Mouse (Mus musculus) activated CD4-positive, CD25-positive, alpha-beta regulatory T cell, adult 4 months (primary cell): ENCODE measurements around the gene Dusp7. TPM values are rescaled to one million over a fixed set of nuclear protein-coding genes. Genes with fewer than 3 reads are reported as not detected.

Source experiments
- ATAC-seq: one replicate; pipeline ENCODE4 v1.8.0; 2017
- polyA plus RNA-seq, 2 experiments: library from polyadenylated mRNA; unstranded; fragments of 100-300 nt; shearing (Covaris generic); gene quantifications; one replicate each; pipeline ENCODE4 v1.2.1; 2017

The Dusp7 gene
- 10 to 100 TPM; 16.7 to 20.0 TPM for polyA plus RNA-seq

GRCm38 (mm10) chr9:106368112-106368717 is at the start of gene Dusp7:
Gene Dusp7, plus strand, starts transcription at chr9:106368632.
- ATAC-seq = no peak

- ATAC-seq = no peak
These were observed 49.3 kb upstream of the Dusp7 start for GRCm38 (mm10) chr9:106319095-106319494.

GRCm38 (mm10) chr9:106322497-106322896 is 45.9 kb upstream of the Dusp7 start:
- ATAC-seq = no peak

- ATAC-seq = no peak
These were observed 42.2 kb upstream of the Dusp7 start for GRCm38 (mm10) chr9:106326241-106326640.

GRCm38 (mm10) chr9:106327125-106327809 is 41.2 kb upstream of the Dusp7 start:
- ATAC-seq = no peak

- no peak for ATAC-seq
These were observed 40.3 kb upstream of the Dusp7 start for GRCm38 (mm10) chr9:106328068-106328610.

GRCm38 (mm10) chr9:106328772-106329511 is 39.5 kb upstream of the Dusp7 start:
- no peak for ATAC-seq

GRCm38 (mm10) chr9:106332746-106333145 is 35.7 kb upstream of the Dusp7 start:
- no peak for ATAC-seq

- no peak for ATAC-seq
These were observed 30.8 kb upstream of the Dusp7 start for GRCm38 (mm10) chr9:106337620-106338019.

GRCm38 (mm10) chr9:106338462-106339172 is 29.8 kb upstream of the Dusp7 start:
- no peak for ATAC-seq

- ATAC-seq = no peak
These were observed 29.3 kb upstream of the Dusp7 start for GRCm38 (mm10) chr9:106339173-106339558.

GRCm38 (mm10) chr9:106339730-106340129 is 28.7 kb upstream of the Dusp7 start:
- no peak for ATAC-seq

- ATAC-seq = no peak
These were observed 27.7 kb upstream of the Dusp7 start for GRCm38 (mm10) chr9:106340501-106341312.

- no peak for ATAC-seq
These were observed 27.1 kb upstream of the Dusp7 start for GRCm38 (mm10) chr9:106341313-106341686.

- ATAC-seq = no peak
These were observed 25.9 kb upstream of the Dusp7 start for GRCm38 (mm10) chr9:106342573-106342972.

- no peak for ATAC-seq
These were observed 23.3 kb upstream of the Dusp7 start for GRCm38 (mm10) chr9:106345167-106345566.

- ATAC-seq = no peak
These were observed 22.8 kb upstream of the Dusp7 start for GRCm38 (mm10) chr9:106345630-106346029.

GRCm38 (mm10) chr9:106348281-106348680 is 20.2 kb upstream of the Dusp7 start:
- ATAC-seq = no peak

- peak; percentile 43 for ATAC-seq
These were observed 19.4 kb upstream of the Dusp7 start for GRCm38 (mm10) chr9:106349075-106349474.

GRCm38 (mm10) chr9:106351178-106351577 is 17.3 kb upstream of the Dusp7 start:
- ATAC-seq = no peak

GRCm38 (mm10) chr9:106353779-106354178 is 14.7 kb upstream of the Dusp7 start:
- no peak for ATAC-seq

GRCm38 (mm10) chr9:106354810-106355209 is 13.6 kb upstream of the Dusp7 start:
- no peak for ATAC-seq
